11 mouse cellular contexts compared by ENCODE assay signal in the genomic region with DNA sequence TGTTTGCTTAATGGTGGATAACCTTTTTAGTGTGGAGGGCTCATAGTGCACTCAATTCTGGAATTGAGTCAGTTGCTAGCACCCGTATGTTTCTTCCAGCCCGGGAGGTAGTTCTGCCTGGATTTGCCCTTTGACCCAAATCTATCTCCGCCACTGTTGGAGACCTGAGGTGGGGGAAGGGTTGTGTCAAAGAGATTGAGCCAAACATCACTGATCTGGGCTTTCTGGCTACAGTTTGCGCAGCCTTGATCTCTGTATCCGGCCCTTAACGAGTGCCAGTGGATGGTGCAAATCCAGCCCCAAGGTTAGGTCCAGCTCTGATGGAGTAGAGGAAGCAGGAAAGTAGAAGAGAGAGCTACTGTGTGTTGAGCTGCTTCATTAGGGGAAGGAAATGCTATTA. TPM values are rescaled to one million over a fixed set of nuclear protein-coding genes. Genes with fewer than 3 reads are reported as not detected.
DNase-seq lines count a peak whose midpoint lies in the region; ATAC-seq and TF ChIP-seq lines count a peak whose summit lies in the region.
"Had no signal": no experiment of that assay in that cellular context is flagged by ENCODE, and none has a peak within 500 bp of the region (broad histone marks: within the 10 kb centered on the region; RNA-seq: fewer than 3 reads in every experiment).

No protein-coding gene starts in this region.

- H3K9me3 ChIP-seq in lung, embryonic 14.5 days (ENCODE audit: low read depth, low read length) = no peaks in the 10 kb centered on the region
- H3K9me3 ChIP-seq in intestine, embryonic 16.5 days (ENCODE audit: control insufficient read depth, low read length) = no peaks in the 10 kb centered on the region
- no peaks in the 10 kb centered on the region for H3K9me3 ChIP-seq in neural tube, embryonic 15.5 days (replicated peaks)

- peak; percentile 78 to 93 for DNase-seq in adrenal gland, adult (ENCODE audit: inconsistent age in 2 of 2, low spot score in 1 of 2)
- DNase-seq in adrenal gland, postnatal 25 days = no peak
- DNase-seq in lung, embryonic 14.5 days = peak; percentile 35
- DNase-seq in lung, postnatal 25 days (ENCODE audit: low spot score) = no peak
- no peak for DNase-seq in B cell, adult 2 months
- no peak for DNase-seq in gastrocnemius, postnatal 10 days
- DNase-seq: right cerebral cortex, postnatal 25 days had no signal

- H3K27ac ChIP-seq in lung, embryonic 14.5 days (ENCODE audit: low read depth) = peak overlapping the region; percentile 65
- H3K27ac ChIP-seq in intestine, embryonic 16.5 days (ENCODE audit: low read length) = peak overlapping the region; percentile 57; the same call in 1 of the 2 replicates
- no peak overlapping the region for H3K27ac ChIP-seq in neural tube, embryonic 15.5 days (replicated peaks)

- no peak for TF ChIP-seq CTCF in lung, embryonic 14.5 days (IDR thresholded peaks at IDR 0.05; ENCODE audit: low read depth)

- ATAC-seq in lung, embryonic 14.5 days (ENCODE audit: insufficient read depth) = no peak
- ATAC-seq in intestine, embryonic 16.5 days = 0 out of 2 replicates have a peak, but pooled peaks have one; percentile 6
- ATAC-seq in neural tube, embryonic 15.5 days (ENCODE audit: low FRiP score) = no peak

- H3K4me2 ChIP-seq in lung, embryonic 14.5 days = peak overlapping the region; percentile 50
- peak overlapping the region; percentile 49 for H3K4me2 ChIP-seq in intestine, embryonic 16.5 days (ENCODE audit: low read depth, low read length)
- peak overlapping the region; percentile 17; the same call in 1 of the 2 replicates for H3K4me2 ChIP-seq in neural tube, embryonic 15.5 days

- WGBS in lung, embryonic 14.5 days = 19% methylated on average over 6 of the region's 6 CpGs
- 44% methylated on average over 6 of the region's 6 CpGs for WGBS in intestine, embryonic 16.5 days
- WGBS in neural tube, embryonic 15.5 days = 78% methylated on average over 6 of the region's 6 CpGs

- no peak overlapping the region for H3K4me3 ChIP-seq in lung, embryonic 14.5 days (ENCODE audit: low read depth, low read length)
- peak overlapping the region; percentile 28 for H3K4me3 ChIP-seq in intestine, embryonic 16.5 days (ENCODE audit: low read length)
- H3K4me3 ChIP-seq in neural tube, embryonic 15.5 days (replicated peaks) = no peak overlapping the region

- H3K36me3 ChIP-seq in lung, embryonic 14.5 days (ENCODE audit: insufficient read depth) = peaks cover 4% of the 10 kb centered on the region; the same call in 1 of the 2 replicates
- 0 out of 2 replicates have a peak, but pooled peaks cover 6% of the 10 kb centered on the region for H3K36me3 ChIP-seq in intestine, embryonic 16.5 days (ENCODE audit: control insufficient read depth, insufficient read depth, low read length)
- no peaks in the 10 kb centered on the region for H3K36me3 ChIP-seq in neural tube, embryonic 15.5 days

- peak overlapping the region; percentile 16; the same call in 1 of the 2 replicates for H3K9ac ChIP-seq in lung, embryonic 14.5 days
- H3K9ac ChIP-seq in intestine, embryonic 16.5 days (ENCODE audit: low read depth, low read length) = peak overlapping the region; percentile 6; the same call in 1 of the 2 replicates
- H3K9ac ChIP-seq in neural tube, embryonic 15.5 days (replicated peaks) = no peak overlapping the region

- no peaks in the 10 kb centered on the region for H3K27me3 ChIP-seq in lung, embryonic 14.5 days (ENCODE audit: insufficient read depth, low read length)
- no peaks in the 10 kb centered on the region for H3K27me3 ChIP-seq in intestine, embryonic 16.5 days (replicated peaks; ENCODE audit: control insufficient read depth, insufficient read depth, low read length)
- peaks cover 19% of the 10 kb centered on the region for H3K27me3 ChIP-seq in neural tube, embryonic 15.5 days (replicated peaks)

- H3K4me1 ChIP-seq in lung, embryonic 14.5 days (ENCODE audit: insufficient read depth) = peaks cover 9% of the 10 kb centered on the region; the same call in 1 of the 2 replicates
- H3K4me1 ChIP-seq in intestine, embryonic 16.5 days (ENCODE audit: control insufficient read depth, insufficient read depth, low read length) = peaks cover 26% of the 10 kb centered on the region
- H3K4me1 ChIP-seq in neural tube, embryonic 15.5 days = peaks cover 10% of the 10 kb centered on the region

RNA-seq across cellular contexts. Expression of a gene that starts 3.9 kb away (rescaled TPM):
- 133 and 149 TPM in 2 replicates for total RNA-seq in adrenal gland, postnatal 25 days (2021)
- polyA plus RNA-seq in lung, embryonic 14.5 days (2014; fragmentation: Nextera tagmentation; extraction: Ambion mirVana) = 13.4 and 13.8 TPM in 2 replicates
- polyA plus RNA-seq in intestine, embryonic 16.5 days (2015; fragmentation: Nextera tagmentation; extraction: Ambion mirVana) = 27.5 and 27.6 TPM in 2 replicates
- 5.5 and 13.7 TPM in 2 replicates for polyA plus RNA-seq in neural tube, embryonic 15.5 days (2015; fragmentation: Nextera tagmentation; extraction: Ambion mirVana)
- total RNA-seq in gastrocnemius, postnatal 10 days (2021) = 10 to 100 TPM; 18.0 to 20.0 TPM

RNA-seq across cellular contexts. Expression of a gene that starts 33.0 kb away (rescaled TPM):
- 12.8 and 13.0 TPM in 2 replicates for total RNA-seq in adrenal gland, postnatal 25 days (2021)
- 10.8 and 12.2 TPM in 2 replicates for polyA plus RNA-seq in lung, embryonic 14.5 days (2014; fragmentation: Nextera tagmentation; extraction: Ambion mirVana)
- 9.8 and 10.1 TPM in 2 replicates for polyA plus RNA-seq in intestine, embryonic 16.5 days (2015; fragmentation: Nextera tagmentation; extraction: Ambion mirVana)
- 26.0 and 28.5 TPM in 2 replicates for polyA plus RNA-seq in neural tube, embryonic 15.5 days (2015; fragmentation: Nextera tagmentation; extraction: Ambion mirVana)
- 1 to 10 TPM; 3.9 to 5.7 TPM for total RNA-seq in gastrocnemius, postnatal 10 days (2021)

RNA-seq across cellular contexts. Expression of a gene that starts 36.3 kb away (rescaled TPM):
- not detected in 2 replicates for total RNA-seq in adrenal gland, postnatal 25 days (2021)
- polyA plus RNA-seq in lung, embryonic 14.5 days (2014; fragmentation: Nextera tagmentation; extraction: Ambion mirVana) = not detected in 2 replicates
- polyA plus RNA-seq in intestine, embryonic 16.5 days (2015; fragmentation: Nextera tagmentation; extraction: Ambion mirVana) = not detected in 2 replicates
- not detected in 2 replicates for polyA plus RNA-seq in neural tube, embryonic 15.5 days (2015; fragmentation: Nextera tagmentation; extraction: Ambion mirVana)
- total RNA-seq in gastrocnemius, postnatal 10 days (2021) = not detected
- total RNA-seq: megakaryocyte progenitor cell, adult 5-6 weeks had no signal
- polyA plus RNA-seq: erythroblast, embryonic 14.5 days had no signal

RNA-seq across cellular contexts. Expression of a gene that starts 47.8 kb away (rescaled TPM):
- total RNA-seq in adrenal gland, postnatal 25 days (2021) = 257 and 299 TPM in 2 replicates
- polyA plus RNA-seq in lung, embryonic 14.5 days (2014; fragmentation: Nextera tagmentation; extraction: Ambion mirVana) = 83.4 and 83.6 TPM in 2 replicates
- polyA plus RNA-seq in intestine, embryonic 16.5 days (2015; fragmentation: Nextera tagmentation; extraction: Ambion mirVana) = 168 and 189 TPM in 2 replicates
- polyA plus RNA-seq in neural tube, embryonic 15.5 days (2015; fragmentation: Nextera tagmentation; extraction: Ambion mirVana) = 29.6 and 35.0 TPM in 2 replicates
- total RNA-seq in gastrocnemius, postnatal 10 days (2021) = 10 to 100 TPM; 27.2 to 30.4 TPM

Comparison
In these comparisons a context has a peak if more than half of its experiments do, and no peak if none do; other contexts are left out.
1. DNase-seq: peak in adrenal gland, adult (2 of 2) and lung, embryonic 14.5 days (single experiment); none in adrenal gland, postnatal 25 days (single experiment), lung, postnatal 25 days (single experiment), B cell, adult 2 months (0 of 2) and gastrocnemius, postnatal 10 days (single experiment).
2. Peak in every context shown above with its lines, with median percentiles within 50 percentile points of each other: H3K4me2 ChIP-seq.